Mouse (Mus musculus) midbrain, postnatal 0 days (tissue): ENCODE measurements around the gene Dyrk3. TPM values are rescaled to one million over a fixed set of nuclear protein-coding genes. Genes with fewer than 3 reads are reported as not detected.
"Not testable (repeated sequence)": the region's sequence is repeated elsewhere in the genome, so short reads cannot be mapped to it uniquely, and the experiment has no call there.

Experiments
- ATAC-seq: fragments of 200-750 bp; cut with Nextera tagmentation; 2 replicates; pipeline ENCODE4 v1.8.0; 2017; ENCODE audit warnings: moderate number of reproducible peaks, mild to moderate bottlenecking, moderate TSS enrichment, moderate library complexity; ENCODE audit not compliant: low FRiP score
- DNase-seq: peaks from one replicate; pipeline ENCODE4 v3.0.0-alpha.2; 2015; ENCODE audit warnings: low spot score
- H3K27ac ChIP-seq: fragments of 300-500 bp; sonication (generic); 2 replicates; pipeline ENCODE4 v1.5.1; 2014; ENCODE audit warnings: low read depth, mild to moderate bottlenecking, low read length, mixed read lengths
- H3K27me3 ChIP-seq: fragments of 300-500 bp; sonication (generic); 2 replicates; pipeline ENCODE4 v1.6.1; 2014; ENCODE audit warnings: low read length, control low read depth, mixed read lengths; ENCODE audit not compliant: insufficient read depth
- H3K36me3 ChIP-seq: fragments of 300-500 bp; sonication (generic); 2 replicates; pipeline ENCODE4 v1.6.1; 2014; ENCODE audit warnings: low read length, control low read depth, mixed read lengths; ENCODE audit not compliant: insufficient read depth
- H3K4me1 ChIP-seq: fragments of 300-500 bp; sonication (generic); 2 replicates; pipeline ENCODE4 v1.6.1; 2014; ENCODE audit warnings: mild to moderate bottlenecking, control low read depth, antibody characterized with exemption, low read length, mixed read lengths; ENCODE audit not compliant: insufficient read depth
- H3K4me2 ChIP-seq: fragments of 300-500 bp; sonication (generic); 2 replicates; pipeline ENCODE4 v1.6.1; 2014; ENCODE audit warnings: low read depth, mild to moderate bottlenecking, low read length, mixed read lengths; ENCODE audit not compliant: poor library complexity, severe bottlenecking
- H3K4me3 ChIP-seq: fragments of 300-500 bp; sonication (generic); 2 replicates; pipeline ENCODE4 v1.5.1; 2014; ENCODE audit warnings: low read depth, mild to moderate bottlenecking, low read length, moderate library complexity
- H3K9ac ChIP-seq: fragments of 300-500 bp; sonication (generic); replicated peaks from 2 replicates; pipeline ENCODE4 v1.6.1; 2014; ENCODE audit warnings: mild to moderate bottlenecking, low read length, moderate library complexity, mixed read lengths; ENCODE audit not compliant: poor library complexity, severe bottlenecking
- H3K9me3 ChIP-seq: fragments of 300-500 bp; sonication (generic); 2 replicates; pipeline ENCODE4 v1.6.1; 2016; ENCODE audit warnings: low read length, control low read depth
- CTCF ChIP-seq: IDR thresholded peaks from 2 replicates; pipeline ENCODE4 v1.5.1; 2016; ENCODE audit warnings: antibody characterized with exemption, mild to moderate bottlenecking
- WGBS: fragments of 180-500 bp; shearing (Covaris S2); extraction: QIAGEN DNeasy Blood & Tissue Kit; methylation state at CpG from one replicate; pipeline ENCODE4 v1.1.7; 2014; 5-methylcytosine and 5-hydroxymethylcytosine counted together
- polyA plus RNA-seq: library from polyadenylated mRNA; unstranded; fragments of >200 nt; fragmentation: Nextera tagmentation; extraction: Ambion mirVana; gene quantifications from 2 replicates; pipeline ENCODE4 v1.2.1, GENCODE M21; 2015
- total RNA-seq: library from RNA; depleted of rRNA; stranded (reverse); fragments of >200 nt; gene quantifications from 2 replicates; pipeline ENCODE4 v1.2.3, GENCODE M21; 2014

The Dyrk3 gene
- total and polyA plus RNA-seq, 2 experiments from 2014 or later: 12.0 to 13.0 TPM

DNA sequence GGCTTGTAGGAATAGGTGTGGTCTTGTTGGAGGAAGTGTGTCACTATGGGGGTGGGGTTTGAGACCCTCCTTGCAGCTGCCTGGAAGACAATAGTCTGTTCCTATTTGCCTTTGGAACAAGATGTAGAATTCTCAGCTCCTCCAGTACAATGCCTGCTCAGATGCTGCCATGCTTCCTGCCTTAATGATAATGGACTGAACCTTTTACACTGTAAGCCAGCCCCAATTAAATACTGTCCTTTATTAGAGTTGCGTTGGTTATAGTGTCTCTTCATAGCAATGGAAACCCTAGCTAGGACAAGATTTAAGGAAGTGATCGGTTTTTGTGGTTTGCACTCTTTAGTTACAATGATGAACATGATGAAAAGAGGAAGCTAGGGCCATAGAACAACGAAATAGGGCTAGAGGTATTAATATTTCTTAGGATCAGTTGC, 8.1 kb upstream of the Dyrk3 start:
- Histone ChIP-seq H3K36me3 (no peaks in the 10 kb centered on the region), H3K27ac (no peak overlapping the region), H3K9ac (no peak overlapping the region), H3K27me3 (no peaks in the 10 kb centered on the region), H3K4me3 (no peak overlapping the region), H3K4me2 (no peak overlapping the region), H3K4me1 (no peaks in the 10 kb centered on the region), H3K9me3 (no peaks in the 10 kb centered on the region)
- no peak for ATAC-seq
- no peak for DNase-seq
- 84% methylated on average over 3 of the region's 3 CpGs for WGBS
- no peak for TF ChIP-seq CTCF

GRCm38 (mm10) chr1:131145222-131145621, 7.1 kb upstream of the Dyrk3 start:
- DNase-seq, H3K4me2 ChIP-seq, ATAC-seq, H3K4me3 ChIP-seq, H3K27me3 ChIP-seq, H3K27ac ChIP-seq, H3K36me3 ChIP-seq, H3K9me3 ChIP-seq, H3K9ac ChIP-seq, H3K4me1 ChIP-seq: not testable (repeated sequence)
- WGBS: 93% methylated on average over 3 of the region's 3 CpGs

- Histone ChIP-seq H3K36me3 (no peaks in the 10 kb centered on the region), H3K4me1 (no peaks in the 10 kb centered on the region), H3K27me3 (no peaks in the 10 kb centered on the region), H3K4me3 (no peak overlapping the region), H3K9ac (no peak overlapping the region), H3K4me2 (no peak overlapping the region), H3K9me3 (no peaks in the 10 kb centered on the region), H3K27ac (no peak overlapping the region)
- WGBS: 79% methylated on average over 1 of the region's 1 CpGs
- no peak for ATAC-seq
- TF ChIP-seq CTCF: no peak
- no peak for DNase-seq
Measured at GRCm38 (mm10) chr1:131142472-131142871, 4.3 kb upstream of the Dyrk3 start.

GRCm38 (mm10) chr1:131141449-131141848, 3.3 kb upstream of the Dyrk3 start:
- no peak overlapping the region for H3K9ac ChIP-seq
- H3K27ac ChIP-seq: no peak overlapping the region
- DNase-seq (no peak), ATAC-seq (no peak)
- H3K4me2 ChIP-seq: no peak overlapping the region
- no peaks in the 10 kb centered on the region for H3K9me3 ChIP-seq
- WGBS: 67% methylated on average over 2 of the region's 2 CpGs
- no peaks in the 10 kb centered on the region for H3K4me1 ChIP-seq
- H3K36me3 ChIP-seq: no peaks in the 10 kb centered on the region
- TF ChIP-seq CTCF: no peak
- no peak overlapping the region for H3K4me3 ChIP-seq
- H3K27me3 ChIP-seq: no peaks in the 10 kb centered on the region

DNA sequence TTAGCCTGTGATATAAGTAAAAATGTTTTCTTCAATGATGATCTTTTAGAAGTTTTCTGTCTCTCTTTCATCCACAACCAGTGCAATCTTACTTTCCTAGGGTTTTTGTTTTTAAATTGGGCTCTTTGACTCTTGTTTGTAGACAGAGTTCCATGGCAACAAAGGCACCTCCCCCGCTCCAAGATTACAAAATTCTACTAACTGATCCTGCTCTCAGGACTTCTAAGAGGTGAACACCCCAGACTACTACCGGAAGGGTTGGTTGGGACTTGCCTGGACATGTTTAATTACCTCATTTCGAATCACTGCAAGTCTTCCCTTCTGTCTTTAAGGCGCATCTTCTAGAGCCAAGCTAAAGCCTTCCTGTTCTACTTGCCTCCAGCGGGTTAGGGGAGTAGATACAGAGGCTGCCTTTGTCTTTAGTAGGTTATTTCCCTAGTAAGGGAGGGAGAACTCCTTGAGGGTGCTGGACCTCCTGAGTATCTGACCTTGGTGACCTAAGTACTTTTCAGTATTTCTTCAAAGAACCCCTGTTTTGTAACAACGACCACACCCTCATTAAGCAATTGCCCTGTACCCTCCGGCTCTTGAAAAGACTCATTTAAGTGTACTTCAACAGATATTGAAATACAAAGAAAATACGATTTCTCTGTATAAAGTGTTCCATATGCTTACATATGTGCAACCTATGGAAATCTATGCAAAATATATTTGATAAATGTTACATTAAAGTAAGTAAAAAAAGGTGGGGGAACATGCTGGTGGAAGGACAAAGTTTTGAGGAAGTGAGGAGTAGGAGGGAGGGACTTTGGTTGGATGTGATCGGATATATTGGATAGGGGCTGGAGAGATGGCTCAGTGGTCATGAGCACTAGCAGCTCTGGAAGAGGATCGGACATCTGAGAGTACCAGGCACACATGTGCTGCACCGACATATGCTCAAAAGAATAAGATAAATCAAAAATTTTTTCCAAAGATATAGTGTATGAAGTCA, 1.3 kb upstream of the Dyrk3 start:
- DNase-seq (no peak), ATAC-seq (no peak)
- Histone ChIP-seq H3K27me3 (no peaks in the 10 kb centered on the region), H3K4me1 (peaks cover 4% of the 10 kb centered on the region; the same call in 1 of the 2 replicates), H3K27ac (peak overlapping the region; percentile 92; the same call in 1 of the 2 replicates), H3K9ac (no peak overlapping the region), H3K4me3 (peak overlapping the region; percentile 82), H3K36me3 (no peaks in the 10 kb centered on the region), H3K4me2 (peak overlapping the region; percentile 79), H3K9me3 (no peaks in the 10 kb centered on the region)
- TF ChIP-seq CTCF: no peak
- 80% methylated on average over 11 of the region's 11 CpGs for WGBS

DNA sequence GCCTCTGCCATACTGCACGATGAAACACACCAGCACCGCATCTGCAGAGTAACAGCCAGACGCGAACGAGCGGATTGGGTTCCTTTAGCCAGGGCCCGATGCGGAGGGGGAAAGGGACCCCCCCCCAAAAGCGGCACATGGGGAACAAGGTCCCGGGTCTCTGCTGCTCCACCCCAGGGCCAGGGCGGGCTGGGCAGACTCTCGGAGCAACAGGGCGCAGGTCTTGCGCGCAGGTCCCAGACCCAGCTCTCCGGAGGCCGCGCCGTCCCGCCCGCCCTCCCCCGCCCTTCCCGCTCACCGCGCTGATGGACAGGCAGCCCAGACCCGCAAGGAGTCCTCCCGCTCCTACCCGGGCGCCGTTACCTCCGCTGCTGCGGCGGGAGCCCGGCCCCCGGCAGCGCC, 422 bp downstream of the Dyrk3 start:
- peak overlapping the region; percentile 79 for H3K4me2 ChIP-seq
- TF ChIP-seq CTCF: no peak
- H3K36me3 ChIP-seq: no peaks in the 10 kb centered on the region
- peaks cover 8% of the 10 kb centered on the region; the same call in 1 of the 2 replicates for H3K4me1 ChIP-seq
- WGBS: 1% methylated on average over 21 of the region's 36 CpGs
- H3K27me3 ChIP-seq: no peaks in the 10 kb centered on the region
- no peaks in the 10 kb centered on the region for H3K9me3 ChIP-seq
- H3K9ac ChIP-seq: peak overlapping the region; percentile 86
- DNase-seq (no peak), ATAC-seq (peak; percentile 87)
- H3K4me3 ChIP-seq: peak overlapping the region; percentile 82
- peak overlapping the region; percentile 92 for H3K27ac ChIP-seq
